Mouse (Mus musculus): ENCODE measurements around the gene Dmrta1.
A peak's percentile ranks its signal among the peaks of the same experiment; 100 is the strongest.
"Not testable (repeated sequence)": the region's sequence is repeated elsewhere in the genome, so short reads cannot be mapped to it uniquely, and the experiment has no call there.

Gene Dmrta1

DNA sequence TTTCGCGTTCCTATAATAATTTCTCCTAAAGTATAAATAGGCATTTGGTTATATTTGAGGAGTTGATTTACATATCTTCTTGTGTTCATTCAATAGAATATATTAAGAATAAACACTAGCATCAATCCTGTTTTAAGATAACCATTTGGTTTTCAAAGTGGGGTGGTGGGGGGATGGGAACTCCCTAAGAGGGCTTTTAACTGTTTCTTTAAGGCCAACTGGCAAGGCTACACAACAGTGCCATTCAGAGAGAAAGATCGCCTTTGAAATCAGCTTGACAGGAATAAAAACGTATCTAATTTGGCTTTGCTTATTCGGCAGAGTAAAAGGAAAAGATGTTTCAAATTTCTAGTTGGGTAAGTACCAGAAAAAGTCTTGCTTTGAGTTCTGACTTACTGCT is at the start of gene Dmrta1:
TSS of gene Dmrta1 (plus strand) at position 242 of the 400 bp plus-strand sequence.
- DNase-seq: no peak

DNA sequence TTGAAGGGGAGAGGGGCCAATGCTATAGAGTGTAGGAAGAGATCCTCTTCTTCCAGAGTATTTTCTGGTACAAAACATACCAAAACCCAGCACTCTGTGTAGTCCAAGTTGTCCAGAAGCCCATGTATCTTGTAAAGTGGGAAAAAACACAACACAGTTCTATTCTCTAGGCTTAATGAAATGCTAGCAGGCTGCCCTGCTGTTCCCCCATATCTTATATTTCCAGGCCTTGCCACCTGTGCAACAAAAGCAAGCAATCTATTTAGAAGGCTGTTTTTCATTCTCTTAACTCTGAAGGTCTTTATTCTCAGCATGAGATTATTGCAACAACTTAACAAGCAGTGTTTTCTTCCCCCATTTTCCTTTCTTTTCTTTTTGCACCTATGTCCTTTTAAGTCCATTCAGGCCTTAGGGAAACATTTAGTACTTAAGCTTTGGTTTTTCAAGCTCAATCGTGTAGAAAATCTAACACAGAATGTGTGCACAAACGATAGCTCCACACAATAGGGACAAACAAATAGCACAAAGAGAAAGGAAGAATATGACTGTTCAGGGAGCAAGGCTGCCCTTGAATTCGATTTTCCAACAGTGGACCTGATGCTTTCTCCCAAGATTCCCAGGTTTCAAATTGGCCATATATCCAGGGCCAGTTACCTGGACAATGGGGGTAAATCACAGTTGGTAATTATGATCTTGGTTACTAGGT is 48.7 kb upstream of the Dmrta1 start:
- no peak for DNase-seq

DNA sequence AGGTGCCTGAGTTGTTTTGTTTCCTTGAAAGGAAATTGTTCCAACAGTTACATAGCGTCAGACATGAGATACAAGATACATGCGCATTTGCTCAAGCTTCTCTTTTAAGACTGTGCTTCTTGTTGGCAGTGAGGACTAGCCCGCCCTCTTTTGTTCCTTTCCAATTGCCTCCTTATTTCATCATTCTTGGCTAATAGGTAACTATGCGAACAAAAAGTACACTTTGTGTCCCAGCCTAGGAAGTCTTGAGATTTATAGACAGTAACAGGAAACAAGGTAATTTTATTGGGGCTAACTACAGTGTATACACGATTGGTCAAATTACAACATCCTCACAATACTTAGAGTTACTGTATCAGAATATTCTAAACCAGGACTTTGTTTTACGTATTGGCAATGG is 47.7 kb upstream of the Dmrta1 start:
- DNase-seq: no peak

DNA sequence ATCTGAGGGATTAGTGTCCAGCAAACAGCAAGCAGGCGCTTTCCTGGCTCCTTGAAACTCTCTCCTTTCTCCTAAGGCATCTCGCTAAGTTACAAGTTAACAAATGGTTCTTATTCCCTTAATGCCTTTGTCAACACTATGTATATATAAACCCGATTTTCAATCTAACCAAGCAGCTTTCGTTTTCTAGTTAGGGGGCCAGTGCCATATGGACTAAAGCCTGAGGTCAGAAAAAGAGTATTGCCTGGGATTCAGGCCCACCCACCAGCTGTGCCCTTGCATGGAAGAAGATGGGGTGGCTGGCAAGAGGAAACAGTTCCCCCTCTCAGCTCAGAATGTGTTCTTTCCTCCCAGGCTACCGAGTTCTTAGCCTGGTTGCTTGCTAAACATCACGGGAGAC is 40.6 kb upstream of the Dmrta1 start:
- no peak for DNase-seq

DNA sequence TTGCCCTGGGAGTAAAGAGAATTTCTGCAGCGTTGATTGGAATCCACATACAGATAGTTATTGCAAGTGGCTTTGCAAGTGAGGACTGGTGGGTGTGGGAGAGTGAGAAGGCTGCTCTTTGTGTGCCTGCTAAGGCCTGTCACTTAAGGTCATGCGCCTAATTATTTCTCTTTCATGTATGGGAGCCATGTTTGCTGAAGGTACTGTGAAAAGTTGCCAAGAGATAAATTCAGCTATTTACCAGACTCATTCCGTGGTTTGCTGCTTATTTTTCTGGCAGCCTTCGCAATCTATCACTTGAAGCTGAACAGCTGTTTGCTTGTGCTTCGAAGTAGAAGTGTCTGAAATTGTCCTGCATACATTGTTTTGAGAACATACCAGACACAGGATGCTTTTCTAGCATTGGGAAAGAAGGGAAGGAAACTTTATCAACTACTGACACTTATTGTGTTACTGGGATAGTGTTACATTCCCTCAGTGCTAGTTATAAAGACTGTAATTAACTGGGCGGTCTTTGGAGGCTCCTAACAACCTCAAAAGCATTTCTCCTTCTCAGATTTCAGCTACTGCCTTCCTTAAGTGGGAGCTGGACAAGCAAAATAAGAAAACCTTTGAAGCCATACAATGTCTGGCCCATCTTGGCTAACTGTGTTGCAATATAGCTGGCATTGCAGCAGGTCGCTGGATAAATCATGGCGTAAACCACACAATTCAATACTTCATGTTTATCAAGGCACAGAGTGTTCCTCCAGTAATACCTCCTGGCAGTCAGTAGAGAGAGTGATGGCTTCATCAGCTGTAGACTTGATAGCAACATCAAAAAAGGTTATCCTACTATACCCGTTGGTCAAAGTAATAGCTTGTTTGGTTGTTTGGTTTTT is 34.8 kb upstream of the Dmrta1 start:
- DNase-seq: no peak

DNA sequence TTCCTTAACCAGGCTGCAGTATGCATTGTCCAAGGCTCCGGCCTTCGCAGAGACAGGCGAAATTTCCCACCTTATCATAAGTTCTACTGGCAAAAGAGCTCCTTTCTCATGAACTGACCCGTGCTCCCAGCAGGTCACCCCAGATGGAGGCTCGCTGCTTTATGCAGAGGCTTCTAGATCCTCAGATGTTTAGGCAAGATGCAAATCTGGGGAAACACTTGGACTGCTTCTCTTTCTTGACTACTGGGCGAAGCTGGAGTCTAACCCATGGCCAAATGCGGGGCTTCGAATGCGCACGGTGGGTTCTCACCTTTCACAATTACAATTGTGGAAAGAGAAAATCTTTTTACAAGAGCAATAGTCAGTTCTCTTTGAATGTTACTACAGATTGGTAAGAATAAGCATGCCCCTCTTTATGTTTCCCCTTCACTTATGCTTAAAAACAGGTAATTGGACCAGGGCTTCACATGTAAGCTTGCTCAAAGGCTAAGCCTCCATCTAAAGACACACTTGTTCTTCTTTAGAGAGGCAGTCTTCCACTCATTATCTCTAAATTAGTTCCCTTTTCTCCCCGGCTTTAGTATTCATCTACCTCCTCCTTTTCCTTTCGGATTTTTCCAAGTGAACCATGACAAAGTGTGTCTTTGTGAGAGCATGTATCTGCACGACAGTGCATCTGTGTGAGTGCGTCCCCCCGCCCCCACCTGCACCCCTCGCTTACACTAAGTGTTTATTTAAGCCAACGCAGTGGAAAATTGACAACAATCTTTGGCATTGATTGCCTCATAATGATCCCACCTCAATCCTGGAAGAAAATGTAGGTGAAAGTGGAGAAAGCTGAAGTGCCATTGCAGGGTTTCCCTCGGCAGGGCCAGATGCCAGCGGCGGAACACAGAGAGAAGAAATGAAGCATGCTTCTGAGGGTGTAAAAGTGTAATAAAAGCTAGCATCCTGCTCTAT is 28.6 kb upstream of the Dmrta1 start:
- no peak for DNase-seq

DNA sequence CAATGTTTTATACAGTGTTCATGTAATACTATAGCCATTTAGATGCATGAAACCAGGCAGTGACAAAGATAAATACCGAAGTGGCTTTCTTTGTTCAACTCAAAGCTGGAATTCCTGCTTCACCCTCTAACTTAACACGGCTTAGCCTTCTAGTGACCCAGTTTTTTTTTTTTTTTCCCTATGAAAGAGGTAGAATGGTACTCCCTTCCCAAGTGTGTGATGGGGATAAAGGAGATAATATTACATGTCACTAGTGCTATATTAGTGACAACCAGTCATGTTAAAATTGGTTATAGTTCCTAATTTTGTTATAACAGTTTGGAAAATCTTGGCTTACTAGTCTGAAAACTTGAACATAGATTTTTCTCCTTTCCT is 27.9 kb upstream of the Dmrta1 start:
- no peak for DNase-seq

DNA sequence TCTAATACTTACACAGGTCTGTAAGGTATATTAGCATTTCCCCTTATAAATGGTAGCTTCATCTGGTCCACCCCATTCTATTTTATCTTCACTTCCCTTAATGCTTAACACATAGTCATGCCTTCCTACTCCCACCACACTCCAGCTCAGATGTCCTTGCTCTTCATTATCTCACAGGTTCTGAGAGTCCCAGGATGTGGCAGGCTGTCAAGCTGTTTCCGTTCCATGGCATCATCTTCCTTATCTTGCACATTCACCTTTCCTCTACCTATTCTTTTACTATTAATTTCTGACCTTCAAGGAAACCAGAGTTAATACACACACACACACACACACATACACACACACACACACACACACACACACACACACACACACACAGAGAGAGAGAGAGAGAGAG is 27.5 kb upstream of the Dmrta1 start:
- no peak for DNase-seq

DNA sequence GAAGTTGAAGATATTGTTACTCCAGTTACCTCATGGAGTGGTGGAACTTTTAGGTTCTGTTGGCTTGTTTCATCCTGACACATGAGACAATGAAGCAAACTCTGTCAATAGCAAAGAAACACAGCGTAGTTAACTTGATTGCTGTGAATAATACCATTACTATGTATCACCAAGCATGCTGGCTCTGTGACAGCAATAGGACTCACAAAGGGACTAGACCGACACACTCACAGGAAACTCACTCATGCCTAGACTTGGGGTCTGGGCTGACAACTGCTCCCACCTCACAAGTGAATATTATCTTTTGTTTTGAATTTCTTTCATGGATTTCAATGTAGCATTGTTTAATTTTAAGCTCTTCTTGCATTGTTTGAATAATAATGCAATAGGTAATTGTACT is 15.8 kb upstream of the Dmrta1 start:
- DNase-seq: no peak

DNA sequence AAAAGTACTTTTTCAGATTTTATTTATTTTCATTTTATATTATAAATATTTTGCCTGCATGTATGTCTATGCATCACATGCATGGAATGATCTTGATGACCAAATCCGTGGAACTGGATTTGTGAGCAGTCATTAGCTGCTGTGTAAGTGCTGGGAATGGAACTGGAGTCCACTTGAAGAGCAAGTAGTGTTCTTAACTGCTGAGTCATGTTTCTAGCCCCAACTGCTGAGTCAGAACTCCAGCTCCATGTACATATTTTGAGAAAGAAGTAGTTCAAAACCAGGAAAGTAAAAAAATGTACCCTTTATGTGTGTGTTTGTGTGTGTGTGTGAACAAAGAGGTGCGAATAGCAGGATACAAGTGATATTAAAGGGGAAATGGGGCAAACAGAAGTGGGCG is 4.5 kb upstream of the Dmrta1 start:
- DNase-seq: no peak

DNA sequence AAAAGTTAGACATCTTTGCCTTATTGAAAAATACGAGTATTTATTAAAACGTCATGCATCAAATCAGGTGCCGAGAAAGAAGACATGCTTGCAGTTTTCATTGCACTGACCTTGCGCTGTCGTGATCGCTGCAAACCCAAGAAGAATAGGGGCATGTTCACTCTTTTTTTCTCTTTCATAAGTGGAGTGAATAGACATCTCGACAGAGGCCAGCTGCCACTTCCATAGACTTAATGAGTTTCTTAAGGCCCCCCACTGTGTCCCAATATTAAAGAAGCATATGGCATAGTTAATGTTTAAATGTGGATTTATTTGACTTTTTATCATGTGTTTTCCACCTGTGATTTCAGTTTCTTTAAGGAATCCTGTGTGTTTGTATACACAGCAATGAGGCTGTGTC is 1.3 kb upstream of the Dmrta1 start:
- no peak for DNase-seq

DNA sequence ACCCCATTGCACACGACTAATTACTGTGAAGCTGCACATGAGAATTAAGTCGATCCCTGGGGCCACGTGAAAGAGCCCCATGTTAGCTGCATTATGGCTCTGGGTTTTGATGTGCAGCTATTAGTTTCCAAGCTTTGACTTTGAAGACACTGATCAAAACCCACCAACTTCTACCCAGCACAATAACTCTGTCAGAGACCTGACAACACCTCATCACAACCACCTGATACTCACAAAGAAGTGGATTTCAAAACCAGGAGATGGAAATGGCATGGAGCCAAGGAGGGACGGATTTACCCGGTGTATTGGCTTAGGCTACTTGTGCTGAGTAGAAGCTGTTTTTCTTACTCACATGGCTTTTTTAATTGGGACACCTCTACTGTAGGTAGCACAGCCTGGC is 523 bp upstream of the Dmrta1 start:
- DNase-seq: no peak

DNA sequence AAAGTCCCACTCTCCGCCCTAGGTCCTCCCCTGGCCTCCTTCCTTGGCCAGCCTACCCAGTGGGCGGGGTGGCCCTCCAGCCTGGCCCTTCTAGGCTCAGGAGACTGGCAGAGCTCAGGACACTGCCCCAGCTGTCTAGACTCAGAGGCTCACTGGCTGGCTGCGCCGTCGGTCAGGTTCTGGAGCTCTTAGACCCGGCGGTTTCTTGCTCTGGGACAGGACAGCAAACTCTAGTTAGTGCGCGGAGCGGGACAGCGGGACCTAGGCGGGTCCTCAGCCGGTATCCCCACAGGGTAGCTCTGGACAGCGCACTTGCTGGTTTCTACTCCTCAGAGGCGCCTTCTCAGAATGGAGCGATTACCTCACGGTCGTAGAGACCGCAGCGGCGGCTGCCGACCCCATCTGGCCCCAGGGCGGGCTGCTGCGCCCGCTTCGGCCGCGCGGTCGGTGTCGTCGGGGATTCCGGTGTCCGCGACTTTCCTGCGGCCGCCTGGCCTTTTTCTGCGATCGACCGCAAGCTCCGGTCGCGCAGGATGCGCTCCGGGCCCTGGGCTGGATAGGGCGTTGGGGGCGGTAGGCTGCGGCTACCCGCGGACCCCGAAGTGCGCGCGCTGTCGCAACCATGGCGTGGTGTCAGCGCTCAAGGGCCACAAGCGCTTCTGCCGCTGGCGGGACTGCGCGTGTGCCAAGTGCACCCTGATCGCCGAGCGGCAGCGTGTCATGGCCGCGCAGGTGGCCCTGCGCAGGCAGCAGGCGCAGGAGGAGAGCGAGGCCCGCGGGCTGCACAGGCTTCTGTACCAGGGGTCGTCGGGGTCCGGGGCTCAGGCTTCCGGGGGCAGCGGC is 8.9 kb downstream of the Dmrta1 start:
- DNase-seq: peak; percentile 15 to 19

DNA sequence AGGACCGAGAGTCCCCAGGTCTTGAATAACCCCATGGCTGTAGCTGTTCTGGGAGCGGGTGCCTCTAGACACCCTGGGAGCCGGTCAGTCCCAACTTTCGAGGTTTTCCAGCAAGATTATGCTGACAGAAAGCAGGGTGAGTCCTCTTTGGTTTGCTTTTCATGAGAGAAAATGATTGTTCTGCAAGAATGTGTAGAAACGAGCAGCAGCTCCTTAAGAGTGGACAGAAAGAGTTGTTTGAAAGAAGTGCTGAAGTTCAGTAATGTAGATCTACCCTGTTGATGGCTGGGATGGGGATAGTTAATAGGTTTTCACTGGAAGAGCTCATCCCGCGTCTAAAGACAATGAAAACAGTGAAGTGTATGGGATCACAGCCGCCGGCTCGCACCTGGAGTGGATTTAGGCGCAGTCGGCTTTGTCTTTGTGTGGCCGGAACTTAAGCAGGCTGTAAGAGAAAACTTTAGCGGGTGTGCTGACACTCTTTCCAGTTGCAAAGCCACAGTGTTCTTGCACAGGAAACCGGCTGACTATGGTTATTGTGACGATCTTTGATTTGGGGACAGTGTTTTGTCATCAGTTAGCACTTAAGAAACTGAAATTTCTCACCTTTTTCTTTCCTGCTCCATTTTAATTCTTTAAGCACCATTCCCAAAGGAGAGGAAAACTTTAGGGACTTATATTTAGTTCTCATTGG is 9.7 kb downstream of the Dmrta1 start:
- DNase-seq: no peak

DNA sequence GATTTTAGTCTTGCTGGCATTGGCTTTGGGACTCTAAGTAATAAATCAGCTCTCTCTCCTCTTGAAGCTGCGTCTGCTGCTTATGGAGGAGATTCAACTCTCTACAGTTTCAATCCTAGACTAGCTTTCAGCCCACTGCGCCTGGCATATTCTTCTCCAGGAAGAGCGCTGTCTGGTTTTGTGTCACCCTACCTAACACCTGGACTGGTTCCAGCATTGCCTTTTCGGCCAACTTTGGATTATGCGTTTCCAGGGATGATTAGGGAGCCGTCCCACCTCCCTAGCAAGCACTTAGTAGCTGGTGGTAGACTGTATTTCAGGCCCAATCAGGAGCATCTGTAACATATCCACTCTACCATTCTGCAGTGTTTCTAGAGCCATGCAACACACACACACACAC is 12.7 kb downstream of the Dmrta1 start:
- DNase-seq: no peak

DNA sequence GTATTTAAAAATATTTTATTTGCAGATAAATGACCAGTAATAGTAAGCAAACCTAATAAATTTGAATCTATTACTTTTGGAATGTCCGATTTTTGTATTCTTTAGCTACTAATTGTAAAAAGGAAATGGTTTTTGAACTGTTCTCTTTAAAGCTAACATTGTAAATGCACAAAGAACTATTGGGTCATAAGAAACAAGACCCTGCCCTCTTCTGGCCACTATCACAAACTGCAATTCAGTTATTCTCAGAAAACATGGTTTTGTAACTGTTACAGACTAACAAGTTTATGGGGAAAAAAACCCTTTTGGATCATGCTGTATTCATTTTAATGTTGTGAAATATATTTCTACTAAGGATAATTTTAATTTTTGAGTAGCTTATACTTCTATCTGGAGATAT is 13.5 kb downstream of the Dmrta1 start:
- DNase-seq: no peak

DNA sequence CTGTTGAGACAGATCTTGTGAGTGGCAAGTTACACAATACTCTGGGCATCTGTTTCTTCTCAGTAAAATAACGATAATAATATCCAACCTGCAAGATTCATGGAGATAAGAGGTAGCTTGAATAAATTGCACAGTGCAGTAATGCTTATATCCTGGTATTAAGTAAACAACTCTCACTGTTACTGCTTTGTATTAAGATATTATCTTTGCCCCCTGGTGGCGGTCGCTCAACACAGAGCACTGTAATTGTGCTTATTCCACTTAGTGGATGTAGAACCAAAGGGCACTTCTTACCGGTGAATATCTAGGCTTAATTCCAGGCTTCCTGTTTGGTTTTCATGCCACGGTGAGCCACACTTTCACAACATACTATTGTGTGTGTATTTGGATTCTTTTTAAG is 16.4 kb downstream of the Dmrta1 start:
- DNase-seq: no peak

DNA sequence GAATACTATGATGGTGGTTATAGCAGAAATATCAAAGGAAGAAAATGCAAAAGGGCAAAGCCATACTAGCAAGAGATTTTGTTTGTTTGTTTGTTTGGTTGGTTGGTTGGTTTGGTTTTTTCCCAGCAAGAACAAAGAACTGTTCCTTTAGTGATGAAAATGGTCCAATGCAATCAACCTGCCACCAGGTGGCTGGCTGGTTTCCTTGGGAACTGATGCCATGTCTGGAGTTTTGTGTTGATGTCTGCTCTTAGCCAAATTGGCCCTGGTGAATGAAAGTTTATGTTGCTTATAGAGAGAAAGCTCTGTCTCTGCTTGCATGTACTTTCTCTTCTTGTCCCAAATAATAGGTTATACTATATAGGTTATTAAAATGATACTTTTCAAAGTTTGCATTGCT is 18.7 kb downstream of the Dmrta1 start:
- DNase-seq: no peak

DNA sequence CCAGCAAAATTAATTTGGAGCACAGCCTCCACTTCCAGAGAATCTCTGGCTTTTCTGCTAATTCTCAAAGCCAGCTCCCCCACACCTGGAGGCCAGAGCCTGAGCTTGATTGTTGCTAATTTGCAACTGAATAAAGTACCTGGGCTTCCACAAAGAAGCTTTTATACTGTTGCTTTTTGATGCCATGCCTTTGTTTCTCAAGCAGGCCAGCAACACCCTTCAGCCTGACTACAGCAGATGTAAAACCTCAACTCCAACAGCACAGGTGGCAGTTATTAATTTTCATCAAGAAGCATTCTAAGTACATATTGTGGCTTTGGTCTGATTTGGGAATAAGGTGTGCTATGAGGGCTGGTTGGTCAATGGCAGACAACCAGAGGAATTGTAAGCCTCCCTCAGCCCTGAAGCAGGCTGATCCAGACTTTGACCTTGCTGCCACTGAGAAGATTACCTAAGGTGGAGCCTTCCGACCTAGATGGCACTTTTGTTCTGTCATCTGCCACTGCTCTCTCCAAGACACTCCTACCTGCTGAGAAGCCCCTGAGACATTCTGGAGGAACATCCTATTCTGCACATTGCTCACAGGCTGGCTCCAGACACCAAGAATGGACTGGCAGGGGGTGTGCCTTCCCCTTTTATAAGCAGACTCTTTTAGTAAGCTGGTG is 44.4 kb downstream of the Dmrta1 start:
- DNase-seq: not testable (repeated sequence)

Data from cerebellum, postnatal 25 days (tissue).